Mouse (Mus musculus) 416B (cell line): ENCODE results near the gene Prima1.

Experiments used
- DNase-seq: peaks from one replicate; pipeline ENCODE4 v3.0.0; 2011; ENCODE audit warnings: low read depth

Prima1 gene

DNA sequence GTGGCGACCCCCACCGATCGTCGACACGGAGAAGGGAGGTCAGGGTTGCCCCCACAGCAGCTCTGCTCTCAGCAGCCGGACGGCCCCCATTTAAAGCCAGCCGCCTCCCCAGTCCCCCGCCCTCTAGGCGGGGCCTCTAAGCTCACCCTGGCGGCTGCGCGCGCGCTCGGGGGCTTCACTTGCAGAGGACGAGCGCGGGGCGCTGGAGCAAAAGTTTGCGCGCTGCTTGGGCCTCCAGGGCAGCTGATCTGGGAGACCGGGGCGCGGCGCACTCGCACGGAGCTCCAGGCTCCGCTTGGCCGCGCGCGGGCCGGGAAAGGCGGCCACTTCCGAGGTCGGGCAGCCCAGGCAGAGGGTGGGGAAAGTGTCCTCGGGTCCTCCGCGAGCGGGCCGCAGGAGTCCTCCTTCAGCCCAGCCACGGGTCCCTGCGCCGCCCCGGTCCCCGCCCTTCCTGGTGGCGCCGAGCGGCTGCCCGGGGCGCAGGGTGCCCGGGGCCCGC is at the start of gene Prima1:
TSS of gene Prima1 (minus strand) at position 68 of the 499 bp plus-strand sequence.
- no peak for DNase-seq

DNA sequence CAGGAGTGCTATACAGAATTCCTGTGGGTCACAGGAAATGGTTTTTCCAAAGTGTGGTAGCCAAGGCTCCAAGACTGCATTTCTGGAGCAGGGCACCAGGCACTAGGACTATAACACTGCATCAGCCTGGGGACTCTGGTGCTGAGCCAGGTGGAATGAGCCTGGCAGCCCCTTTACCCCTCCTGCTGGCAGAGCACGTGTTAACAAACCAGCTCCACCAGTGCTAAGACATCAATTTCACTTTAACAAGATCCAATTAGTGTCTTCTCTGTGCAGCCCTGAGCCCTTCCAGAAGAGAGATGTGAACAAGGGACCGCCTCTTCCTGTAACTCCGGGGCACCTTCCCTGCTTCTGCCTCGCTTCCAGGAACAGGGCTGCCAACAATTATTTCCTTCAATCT is 45.3 kb upstream of the Prima1 start:
- DNase-seq, result no peak

DNA sequence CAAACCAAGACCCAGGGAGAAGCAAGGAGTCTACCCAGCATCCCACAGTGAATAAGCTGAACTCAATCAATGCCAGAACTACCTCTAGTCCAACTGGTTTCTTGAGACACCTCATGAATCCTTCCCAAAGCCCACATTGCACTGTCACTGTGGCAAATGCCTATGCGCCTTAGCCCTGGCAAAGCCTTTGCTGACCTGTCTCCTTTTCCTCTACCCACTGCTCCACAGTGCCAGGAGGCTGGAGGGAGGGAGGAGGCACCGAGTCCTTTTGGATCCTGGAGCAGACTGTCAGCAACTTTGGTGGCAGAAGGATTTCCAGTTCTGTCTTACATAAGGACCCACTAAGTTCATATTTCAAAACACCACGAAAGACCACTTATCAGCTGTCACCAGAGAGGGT is 41.5 kb upstream of the Prima1 start:
- DNase-seq, result no peak

DNA sequence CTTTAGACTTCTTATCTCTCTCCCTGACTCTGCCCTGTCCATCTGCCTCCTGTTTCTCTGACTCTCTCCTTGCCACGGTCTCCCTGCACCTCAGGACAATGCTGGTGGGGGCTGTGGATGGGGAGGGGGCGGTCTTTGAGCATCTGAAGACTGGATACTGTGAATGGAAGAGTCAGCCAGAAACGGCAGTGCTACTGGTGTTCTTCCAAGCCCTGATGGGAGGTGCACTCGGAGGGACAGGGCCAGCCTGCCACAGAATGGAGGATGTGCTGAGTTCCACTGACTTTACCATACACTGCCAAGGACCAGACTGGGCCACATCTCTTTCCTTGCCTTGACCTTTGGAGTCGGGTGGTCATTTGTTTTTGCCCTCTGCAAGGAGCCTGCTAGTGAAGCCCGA is 41.0 kb upstream of the Prima1 start:
- DNase-seq, result no peak

DNA sequence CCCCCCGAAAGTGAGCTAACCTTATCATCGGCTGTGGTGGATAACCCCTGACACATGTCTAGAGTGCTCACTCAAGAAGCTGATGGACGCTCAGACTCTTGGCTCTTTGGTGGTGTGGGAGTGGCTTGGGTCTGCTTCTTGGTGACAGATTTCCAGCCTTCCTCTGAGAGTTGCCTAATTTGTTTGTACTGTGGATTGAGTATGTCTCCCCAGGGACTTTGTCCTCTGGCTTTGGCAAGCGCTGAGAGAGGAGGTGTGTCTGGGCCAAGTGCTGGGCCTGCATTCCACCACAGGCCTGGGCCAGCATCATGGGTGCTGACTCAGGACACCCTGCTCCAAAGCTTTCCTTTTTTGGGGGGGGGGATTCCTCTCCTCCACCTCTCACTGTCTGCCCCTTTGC is 40.0 kb upstream of the Prima1 start:
- no peak for DNase-seq

DNA sequence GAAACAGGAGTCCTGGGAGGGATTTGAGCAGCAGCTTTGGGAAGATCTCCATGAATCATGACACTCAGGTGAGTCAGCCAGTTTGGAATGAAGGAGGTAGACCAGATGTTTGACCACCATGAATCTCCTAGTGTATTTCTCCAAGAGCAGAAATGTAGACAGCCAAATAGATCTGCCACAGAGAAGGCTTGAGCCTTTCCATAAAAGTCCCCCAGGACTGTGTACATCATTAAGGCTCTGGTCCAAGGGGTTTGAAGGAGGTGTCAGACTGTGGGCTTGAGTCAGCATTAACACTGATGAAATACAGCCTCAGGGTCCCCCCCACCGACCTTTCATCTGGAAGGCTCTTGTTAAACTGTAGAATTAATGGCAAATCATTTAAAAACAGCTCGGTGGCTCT is 39.5 kb upstream of the Prima1 start:
- DNase-seq, result no peak

DNA sequence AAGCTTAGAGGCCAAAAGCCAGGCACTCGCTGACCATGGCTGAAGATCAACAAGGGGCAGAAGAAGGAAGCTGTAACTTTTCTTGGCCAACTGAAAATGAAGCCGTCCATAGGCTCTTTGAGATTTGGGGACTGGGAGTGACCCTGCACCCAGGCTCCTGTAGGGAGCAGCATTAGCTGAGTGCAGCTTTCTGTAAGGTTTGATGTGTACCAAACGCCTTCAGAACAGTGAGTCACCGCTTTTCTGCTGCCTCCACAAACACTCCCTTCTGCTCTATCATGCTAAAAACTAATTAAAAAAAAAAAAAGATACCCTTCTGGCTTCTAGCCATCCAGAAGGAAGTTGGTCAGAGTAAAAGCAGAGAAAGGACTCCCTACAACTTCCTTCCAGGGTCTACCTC is 34.5 kb upstream of the Prima1 start:
- peak; percentile 13 for DNase-seq

DNA sequence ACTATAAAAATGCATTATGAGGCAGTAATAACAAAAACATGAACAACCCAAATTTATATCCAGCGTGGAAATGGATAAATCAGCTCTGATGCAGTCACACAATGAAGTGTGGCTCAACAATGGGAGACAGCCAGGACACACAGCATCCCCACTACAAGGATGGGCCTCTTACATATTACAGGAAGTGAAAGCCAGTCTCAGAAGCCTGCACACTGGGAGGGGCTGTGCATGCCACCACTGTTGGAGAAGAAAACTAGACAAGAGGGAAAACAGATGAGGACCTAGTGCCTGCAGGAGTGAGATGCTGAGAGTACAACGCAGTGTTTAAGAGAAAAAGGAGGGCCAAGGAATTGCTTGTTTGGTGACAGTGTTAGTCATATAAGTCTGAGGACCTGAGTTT is 31.8 kb upstream of the Prima1 start:
- no peak for DNase-seq

DNA sequence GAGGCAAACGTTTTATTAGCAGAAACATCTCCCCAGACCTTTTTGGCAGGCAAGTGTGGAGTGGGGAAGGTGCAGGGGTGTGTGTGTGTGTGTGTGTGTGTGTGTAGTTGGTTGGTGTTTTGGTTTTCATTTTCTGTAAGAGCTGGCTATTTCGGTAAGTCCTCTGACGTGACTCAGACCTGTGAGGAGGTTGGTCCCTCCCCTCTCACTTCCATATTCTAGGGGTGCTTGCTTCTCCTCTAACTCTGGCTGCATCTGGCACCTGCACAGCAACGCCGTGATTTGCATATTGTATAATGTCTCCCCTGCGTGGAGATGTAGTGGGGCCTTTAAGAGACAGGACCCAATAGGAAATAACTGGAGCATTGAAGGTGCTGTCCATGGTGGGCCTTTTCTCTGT is 31.1 kb upstream of the Prima1 start:
- no peak for DNase-seq

DNA sequence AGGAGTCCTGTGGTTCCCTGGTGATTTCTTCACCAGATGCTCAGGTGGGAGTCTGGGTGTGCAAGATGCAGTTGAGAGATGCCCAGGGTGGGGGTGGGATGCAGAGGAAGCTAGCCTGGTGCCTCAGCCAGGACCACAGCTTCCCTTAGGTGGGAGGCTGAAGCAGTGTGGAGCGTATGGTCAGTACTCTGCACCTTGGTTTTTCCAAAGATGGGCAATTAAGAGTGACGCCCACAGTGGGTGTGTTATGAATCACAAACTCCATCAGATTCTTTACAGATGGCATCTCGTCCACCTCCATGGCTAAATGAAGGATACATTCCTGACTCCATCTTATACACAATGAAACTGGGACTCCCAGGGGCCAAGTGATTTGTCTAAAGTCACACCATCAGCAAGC is 30.2 kb upstream of the Prima1 start:
- DNase-seq, result no peak

DNA sequence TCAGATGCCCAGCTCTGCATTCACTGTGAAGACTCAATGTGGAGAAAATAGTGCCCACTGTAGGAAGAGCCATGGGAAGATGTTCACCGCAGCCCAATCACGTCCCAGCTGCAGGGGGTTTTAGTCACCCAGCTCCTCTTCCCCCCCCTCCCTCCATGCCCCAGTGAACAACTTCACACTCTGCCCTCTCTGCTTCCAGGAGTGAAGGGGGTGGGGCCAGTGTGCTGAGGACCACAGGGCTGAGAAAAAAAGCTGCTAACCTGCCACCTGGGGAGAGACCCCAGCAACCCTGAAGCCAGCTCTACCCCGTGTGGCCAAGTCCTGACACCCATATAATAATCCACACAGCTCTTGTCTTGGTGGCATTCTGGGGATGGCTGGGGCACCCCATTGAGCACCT is 24.7 kb upstream of the Prima1 start:
- DNase-seq, result no peak

DNA sequence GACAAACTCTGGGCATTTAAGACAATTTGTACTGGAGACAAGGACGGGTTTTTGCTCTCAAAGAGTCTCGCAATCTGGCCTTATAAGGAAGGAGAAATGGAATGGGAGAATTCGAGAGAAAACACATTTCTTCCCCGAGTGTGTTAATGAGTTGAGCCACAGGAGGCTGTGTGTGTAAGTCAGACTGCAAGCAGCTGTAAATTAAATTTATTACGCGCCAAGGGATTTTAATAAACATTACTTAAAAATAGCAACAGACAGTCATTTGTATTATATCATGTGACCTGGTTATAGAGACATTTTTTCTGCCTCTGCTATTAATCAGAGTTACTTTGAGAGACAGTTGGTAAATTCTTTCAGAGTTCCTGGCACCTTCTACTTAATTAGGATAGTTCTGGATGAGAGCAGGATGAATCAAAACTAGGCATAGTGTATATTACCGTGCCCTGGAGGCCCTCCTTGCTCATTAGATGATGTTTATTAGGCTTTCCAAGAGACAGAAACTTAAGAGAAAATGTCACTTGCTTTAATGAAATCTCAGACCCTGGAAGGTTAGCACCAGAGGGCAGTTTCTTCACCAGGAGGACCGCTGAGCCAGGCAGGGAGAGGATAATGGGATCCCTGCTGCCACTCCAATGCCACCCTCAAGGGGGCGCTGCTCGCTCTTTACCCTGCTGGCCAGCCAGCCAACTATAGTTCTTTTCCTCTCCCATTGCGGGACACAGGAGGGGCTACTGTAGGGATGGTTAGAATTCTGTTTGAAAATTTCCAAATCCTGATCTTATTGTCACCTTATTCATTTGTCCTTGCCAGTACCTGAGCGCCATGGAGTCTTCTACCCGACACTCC is 20.3 kb upstream of the Prima1 start:
- DNase-seq, result no peak

DNA sequence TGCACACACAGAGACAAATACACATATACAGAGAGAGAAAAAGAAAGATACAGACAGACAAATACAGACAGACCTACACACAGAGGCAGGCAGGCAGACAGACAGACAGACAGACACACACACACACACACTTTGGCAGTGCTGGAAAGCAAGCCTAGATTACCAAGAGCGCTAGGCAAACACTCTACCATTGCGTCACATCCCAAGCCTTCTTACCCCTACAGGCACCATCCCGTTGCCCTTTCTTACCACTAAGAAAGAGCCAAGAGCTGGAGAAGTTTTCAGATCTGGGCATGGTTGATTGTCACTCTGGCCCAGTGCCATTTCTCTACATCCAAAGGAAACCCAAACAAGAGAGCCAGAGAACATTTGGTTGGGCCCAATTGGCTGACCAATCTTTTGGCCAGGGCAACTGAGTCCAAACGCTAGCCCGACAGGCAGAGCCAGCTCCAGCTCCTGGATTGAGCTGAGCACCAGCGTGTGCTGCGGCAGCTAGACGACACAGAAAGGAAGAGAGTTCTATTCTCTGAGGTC is 11.0 kb upstream of the Prima1 start:
- DNase-seq, result no peak

DNA sequence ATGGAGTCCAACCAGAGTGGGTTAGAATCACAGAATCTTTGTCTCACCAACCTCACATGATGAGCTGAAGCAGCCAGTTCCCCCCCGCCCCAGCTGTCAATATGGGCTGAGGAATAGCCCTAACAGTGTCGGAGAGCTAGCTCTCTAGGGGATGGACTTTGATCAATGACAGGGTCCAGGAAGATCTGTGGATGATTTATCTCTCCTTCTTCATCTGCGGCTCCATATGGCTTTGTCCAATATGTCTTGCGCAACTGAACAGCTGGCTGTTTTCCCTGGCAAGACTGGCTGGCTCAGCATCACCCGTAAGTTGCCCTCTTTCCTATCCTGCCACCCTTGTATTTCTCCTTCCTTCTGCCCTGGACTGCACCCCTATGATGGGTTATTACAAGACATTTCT is 9.2 kb upstream of the Prima1 start:
- DNase-seq, result no peak

DNA sequence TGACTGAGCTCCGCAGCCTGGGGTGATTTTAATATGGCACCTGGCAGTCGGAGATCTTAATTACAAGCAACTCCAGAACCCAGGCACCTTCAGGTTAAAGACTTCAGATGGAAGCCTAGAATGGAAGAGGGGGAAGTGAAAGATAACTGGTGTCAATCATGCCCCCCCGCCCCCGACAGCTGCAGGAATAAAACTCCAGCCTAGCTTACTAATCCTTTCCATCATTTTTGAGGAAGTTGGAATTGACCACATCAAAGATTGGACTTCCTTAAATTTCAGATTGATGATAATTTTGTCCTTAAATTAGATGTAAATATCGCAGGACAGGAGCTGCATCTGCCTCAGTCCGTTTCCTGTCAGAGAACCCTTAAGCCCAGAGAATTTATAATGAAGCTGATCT is 8.4 kb upstream of the Prima1 start:
- DNase-seq, result peak; percentile 2

DNA sequence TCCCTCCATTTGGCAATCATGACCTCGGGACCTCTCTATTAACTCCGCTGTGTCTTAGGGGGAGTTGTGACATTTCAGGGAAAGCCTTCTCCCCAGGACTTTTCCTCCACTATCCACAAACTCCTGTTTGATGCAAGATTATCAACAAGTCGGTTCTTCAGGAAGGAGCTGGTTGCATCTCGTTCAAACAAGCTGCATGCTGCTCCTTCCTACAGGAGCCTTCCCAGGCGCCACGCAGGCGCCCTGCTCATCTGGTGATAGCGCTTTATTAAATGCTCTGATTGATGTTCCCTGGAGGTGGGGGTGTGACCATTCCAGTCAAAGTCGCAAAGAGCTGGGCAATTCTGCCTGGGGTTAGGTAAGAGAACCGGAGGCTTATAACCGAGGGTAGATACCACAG is 1.1 kb upstream of the Prima1 start:
- DNase-seq, result no peak

DNA sequence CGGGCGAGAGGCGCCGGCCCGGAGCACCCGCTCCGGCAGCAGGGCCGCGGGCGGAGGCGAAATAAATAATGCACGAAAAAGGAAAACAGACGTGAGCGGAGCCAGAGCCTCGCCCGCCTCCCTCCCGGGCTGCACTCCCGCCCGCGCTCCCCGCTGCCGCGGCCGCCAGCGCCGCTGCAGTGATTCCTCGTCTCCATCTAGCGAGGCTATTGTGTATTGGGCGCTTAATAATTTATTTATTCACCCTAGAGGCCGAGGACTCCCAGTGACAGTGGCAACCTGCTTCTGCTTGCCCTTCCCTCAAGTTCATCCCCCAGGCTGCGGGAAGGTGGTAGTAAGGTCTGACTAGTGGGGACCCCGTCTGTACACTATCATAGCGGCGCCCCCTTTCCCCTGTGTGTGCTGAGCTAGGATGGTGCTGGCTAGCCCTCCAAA is 658 bp upstream of the Prima1 start:
- DNase-seq, result no peak

DNA sequence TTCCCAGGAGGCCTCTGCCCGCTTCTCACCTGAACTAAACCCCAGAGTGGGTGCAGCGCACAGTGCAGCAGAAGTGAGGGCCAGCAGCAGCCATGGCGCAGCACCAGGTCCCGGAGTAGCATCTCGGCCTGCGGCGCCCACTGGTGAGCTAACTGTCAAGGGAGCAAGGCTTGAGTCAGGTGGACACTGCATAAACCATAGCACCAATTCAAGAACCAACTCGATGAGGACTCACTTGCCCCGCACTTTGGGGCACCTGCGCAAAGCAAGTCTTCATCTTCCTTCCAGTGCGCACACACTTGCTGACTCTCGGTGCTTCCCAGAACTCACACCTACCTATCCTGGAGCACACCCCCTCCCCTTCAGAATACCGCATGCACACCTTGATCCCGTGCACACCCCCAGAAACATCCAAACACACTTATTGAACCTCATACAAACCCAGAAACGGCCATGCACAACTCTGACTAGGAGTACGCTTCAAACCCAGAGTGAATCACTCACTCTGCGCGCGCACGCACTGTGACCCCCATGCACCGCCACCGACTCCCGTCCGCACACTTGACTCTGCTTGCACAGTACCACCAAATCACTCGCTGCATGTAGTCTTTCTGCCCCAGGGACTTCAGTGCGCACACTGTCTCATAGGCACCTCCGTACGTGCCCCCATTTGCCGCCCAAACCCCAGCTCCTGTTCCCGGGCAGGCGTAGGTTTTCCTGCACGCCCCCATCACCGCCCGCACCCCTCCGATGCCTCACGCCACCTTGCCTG is 453 bp downstream of the Prima1 start:
- DNase-seq, result no peak

DNA sequence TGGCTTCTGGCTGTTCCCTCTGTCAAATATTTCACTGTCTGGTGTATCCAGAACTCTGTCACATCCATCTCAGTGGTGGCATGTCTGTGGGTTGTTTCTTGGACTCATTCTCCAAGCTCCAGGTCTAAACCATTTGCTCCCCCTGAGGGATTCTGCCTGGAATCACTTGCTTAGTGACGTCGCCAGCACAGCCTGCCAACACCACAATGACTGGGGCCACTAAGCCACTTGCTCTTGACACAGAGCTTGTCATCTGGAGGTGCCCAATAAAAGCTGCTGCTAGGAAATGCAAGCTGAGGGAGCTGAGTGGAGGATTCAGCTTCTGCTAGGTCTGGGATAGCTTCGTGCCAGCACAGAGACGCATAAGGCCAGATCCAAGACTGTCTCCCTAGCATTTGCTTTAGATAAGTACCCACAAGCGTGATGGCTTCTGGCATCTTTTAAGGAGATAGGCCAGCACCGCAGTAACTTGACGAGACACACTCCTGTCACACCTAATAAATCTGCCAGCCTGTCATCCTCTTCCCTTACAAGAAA is 3.0 kb downstream of the Prima1 start:
- DNase-seq, result no peak

DNA sequence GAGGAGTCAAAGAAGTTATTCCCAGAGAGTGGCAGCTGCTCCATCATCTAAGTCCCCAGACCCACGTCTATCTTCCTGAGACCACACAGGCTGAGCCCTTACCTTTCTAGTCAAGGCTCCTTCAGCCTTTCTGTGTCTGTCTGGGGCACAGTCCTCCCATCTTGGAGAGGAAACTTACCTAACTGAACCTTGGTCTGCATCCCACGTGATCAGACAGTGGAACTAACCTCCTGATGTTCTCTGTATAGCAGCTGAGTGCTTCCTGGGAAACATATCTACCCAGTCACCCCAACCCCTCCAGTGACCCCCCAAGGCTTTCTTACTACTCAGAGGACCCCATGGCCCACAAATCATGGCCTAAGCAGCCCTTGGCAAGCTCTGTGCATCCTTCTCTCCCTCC is 6.1 kb downstream of the Prima1 start:
- no peak for DNase-seq

DNA sequence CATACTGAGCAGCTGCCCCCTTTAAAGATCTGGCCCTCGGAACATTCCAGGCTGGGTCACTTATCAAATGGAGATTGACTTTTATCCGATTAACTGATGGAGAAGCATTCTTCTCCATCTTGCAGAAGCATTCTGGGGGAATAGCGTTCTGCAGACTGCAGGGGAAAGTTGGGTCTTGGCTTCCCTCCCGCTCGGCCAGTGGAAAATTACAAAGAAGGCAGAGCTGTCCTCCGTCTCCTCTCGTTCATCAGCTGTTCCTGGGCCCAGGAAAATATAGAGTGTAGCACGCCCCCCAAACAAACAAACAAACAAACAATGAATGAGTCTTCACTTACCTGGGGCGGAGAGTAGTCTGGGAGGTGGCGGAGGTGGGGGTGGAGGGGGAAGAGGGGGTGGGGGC is 6.7 kb downstream of the Prima1 start:
- DNase-seq, result no peak

DNA sequence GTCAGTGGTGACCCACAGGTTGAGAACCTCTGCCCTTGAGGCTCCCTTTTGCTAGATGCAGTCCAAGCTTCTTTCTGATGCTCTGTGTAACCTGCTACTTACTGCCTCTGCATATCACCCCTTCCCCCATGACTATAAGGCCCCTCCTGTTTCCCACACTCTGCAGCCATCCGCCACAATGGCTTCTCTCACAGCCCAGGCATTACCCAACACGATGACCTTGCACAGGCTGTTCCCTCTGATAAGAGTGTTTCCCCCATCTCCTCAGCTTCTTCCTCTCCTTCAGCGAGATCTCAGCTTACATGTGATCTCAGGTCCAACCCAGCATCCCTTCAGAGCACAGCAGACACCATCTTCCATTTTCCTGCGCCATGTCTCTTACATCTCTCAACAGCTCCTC is 12.9 kb downstream of the Prima1 start:
- peak; percentile 67 for DNase-seq

DNA sequence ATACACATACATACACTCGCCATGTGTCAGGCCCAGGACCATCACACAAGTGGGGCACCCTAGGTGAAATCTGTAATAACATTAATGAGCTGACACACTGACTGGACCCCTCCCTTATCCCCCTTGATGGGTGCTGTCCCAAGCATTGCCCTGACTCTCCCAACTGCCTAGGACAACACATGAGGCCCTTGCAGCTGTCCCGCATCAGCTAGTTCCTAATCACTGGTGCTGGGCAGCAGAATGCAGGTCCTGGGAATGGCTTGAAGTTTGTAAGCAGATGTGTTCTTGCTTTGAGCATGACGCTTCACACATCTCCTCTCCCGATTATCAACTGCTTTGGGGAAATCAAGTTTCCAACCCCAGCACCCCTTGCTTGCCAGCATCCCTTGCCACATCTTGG is 15.8 kb downstream of the Prima1 start:
- DNase-seq, result no peak
